Mouse (Mus musculus) embryonic fibroblast, embryonic 13.5 days (primary cell): Measurements from ENCODE around the gene Gm48552.

Source experiments
- CTCF ChIP-seq: IDR thresholded peaks from 2 replicates; pipeline ENCODE4 v1.5.1; 2011; ENCODE audit warnings: mild to moderate bottlenecking, control low read depth, low read length, moderate library complexity, borderline replicate concordance; ENCODE audit not compliant: insufficient read depth
- POLR2A ChIP-seq: IDR thresholded peaks from 2 replicates; pipeline ENCODE4 v1.6.1; 2011; ENCODE audit warnings: low read depth, mild to moderate bottlenecking, control low read depth, low read length, moderate library complexity

GRCm38 (mm10) chr10:81375322-81375721 lies 13.5 kb upstream of the Gm48552 start:
- TF ChIP-seq POLR2A (no peak), CTCF (no peak)
